Mouse (Mus musculus): Measurements from ENCODE around the gene Celf1. TPM values are rescaled to one million over a fixed set of nuclear protein-coding genes. Genes with fewer than 3 reads are reported as not detected.
"Not testable (repeated sequence)": the region's sequence is repeated elsewhere in the genome, so short reads cannot be mapped to it uniquely, and the experiment has no call there.

Celf1 gene
- 10 to 100 TPM; 40.7 to 44.0 TPM for total RNA-seq (2021)
- long read RNA-seq, experiment 1, full-length matches to known transcripts = 2 of 17 reads
- long read RNA-seq, experiment 1, partial matches to known transcripts = 5 of 17 reads
- long read RNA-seq, experiment 1, other reads (novel, unspliced or antisense) = 10 of 17 reads
- long read RNA-seq, experiment 2, full-length matches to known transcripts = 4 of 20 reads
- long read RNA-seq, experiment 2, partial matches to known transcripts = 1 of 20 reads
- long read RNA-seq, experiment 2, other reads (novel, unspliced or antisense) = 15 of 20 reads

GRCm38 (mm10) chr2:90940233-90941229, at the start of gene Celf1:
Gene Celf1 (plus strand): TSS chr2:90940382.
- intact Hi-C loops (cut with DNase I; ENCODE audit: low total_unique reads) = no loop called here
- peak; percentile 85 for DNase-seq

GRCm38 (mm10) chr2:90893673-90894298, 46.4 kb upstream of the Celf1 start:
- intact Hi-C loops (cut with DNase I; ENCODE audit: low total_unique reads) = no loop called here
- DNase-seq = no peak

- DNase-seq; intact Hi-C loops (cut with DNase I; ENCODE audit: low total_unique reads): not testable (repeated sequence)
These were observed 45.9 kb upstream of the Celf1 start for GRCm38 (mm10) chr2:90894299-90894677.

GRCm38 (mm10) chr2:90903398-90903797, 36.8 kb upstream of the Celf1 start:
- intact Hi-C loops (cut with DNase I; ENCODE audit: low total_unique reads) = loop anchor here (5.0 kb wide), 1 partner anchor 36 kb away; no protein-coding TSS in a partner anchor
- DNase-seq = no peak

GRCm38 (mm10) chr2:90904076-90904855, 35.9 kb upstream of the Celf1 start, which contains the start of the genes Kbtbd4 and Ndufs3:
Gene Kbtbd4 (plus strand): TSS chr2:90904740.
Gene Ndufs3 (minus strand): TSS chr2:90904827.
- DNase-seq = peak; percentile 87
- intact Hi-C loops (cut with DNase I; ENCODE audit: low total_unique reads) = loop anchor here (5.0 kb wide), 1 partner anchor 37 kb away; no protein-coding TSS in a partner anchor

GRCm38 (mm10) chr2:90904856-90905224, 35.3 kb upstream of the Celf1 start:
- intact Hi-C loops (cut with DNase I; ENCODE audit: low total_unique reads) = loop anchor here (5.0 kb wide), 1 partner anchor 38 kb away; no protein-coding TSS in a partner anchor
- no peak for DNase-seq

GRCm38 (mm10) chr2:90906721-90907120, 33.5 kb upstream of the Celf1 start:
- no peak for DNase-seq
- intact Hi-C loops (cut with DNase I; ENCODE audit: low total_unique reads) = no loop called here

- intact Hi-C loops (cut with DNase I; ENCODE audit: low total_unique reads) = no loop called here
- no peak for DNase-seq
These were observed 29.3 kb upstream of the Celf1 start for GRCm38 (mm10) chr2:90910861-90911260.

GRCm38 (mm10) chr2:90911668-90912067, 28.5 kb upstream of the Celf1 start:
- intact Hi-C loops (cut with DNase I; ENCODE audit: low total_unique reads) = no loop called here
- DNase-seq = no peak

GRCm38 (mm10) chr2:90913671-90914070, 26.5 kb upstream of the Celf1 start:
- no peak for DNase-seq
- intact Hi-C loops (cut with DNase I; ENCODE audit: low total_unique reads) = no loop called here

- no peak for DNase-seq
- intact Hi-C loops (cut with DNase I; ENCODE audit: low total_unique reads) = no loop called here
These were observed 24.7 kb upstream of the Celf1 start for GRCm38 (mm10) chr2:90915516-90915915.

- intact Hi-C loops (cut with DNase I; ENCODE audit: low total_unique reads) = no loop called here
- DNase-seq = no peak
These were observed 23.5 kb upstream of the Celf1 start for GRCm38 (mm10) chr2:90916560-90917232.

- DNase-seq = peak; percentile 88
- intact Hi-C loops (cut with DNase I; ENCODE audit: low total_unique reads) = no loop called here
These were observed 22.8 kb upstream of the Celf1 start for GRCm38 (mm10) chr2:90917233-90917998.

- no peak for DNase-seq
- intact Hi-C loops (cut with DNase I; ENCODE audit: low total_unique reads) = no loop called here
These were observed 22.0 kb upstream of the Celf1 start for GRCm38 (mm10) chr2:90917999-90918698.

- intact Hi-C loops (cut with DNase I; ENCODE audit: low total_unique reads) = no loop called here
- DNase-seq = peak; percentile 9
These were observed 19.0 kb upstream of the Celf1 start for GRCm38 (mm10) chr2:90921178-90921577.

- no peak for DNase-seq
- intact Hi-C loops (cut with DNase I; ENCODE audit: low total_unique reads) = no loop called here
These were observed 17.5 kb upstream of the Celf1 start for GRCm38 (mm10) chr2:90922636-90923035.

GRCm38 (mm10) chr2:90928566-90928965, 11.6 kb upstream of the Celf1 start:
- no peak for DNase-seq
- intact Hi-C loops (cut with DNase I; ENCODE audit: low total_unique reads) = no loop called here
